Mouse (Mus musculus) right cerebral cortex, postnatal 36 days (tissue): ENCODE results near the gene Gm525.
"Not testable (repeated sequence)": the region's sequence is repeated elsewhere in the genome, so short reads cannot be mapped to it uniquely, and the experiment has no call there.

Source experiments
- DNase-seq, 2 experiments: peaks; one replicate each; pipeline ENCODE4 v3.0.0; 2022; ENCODE audit warnings: low spot score in 2 of 2, mixed read lengths in 1 of 2

The Gm525 gene

DNA sequence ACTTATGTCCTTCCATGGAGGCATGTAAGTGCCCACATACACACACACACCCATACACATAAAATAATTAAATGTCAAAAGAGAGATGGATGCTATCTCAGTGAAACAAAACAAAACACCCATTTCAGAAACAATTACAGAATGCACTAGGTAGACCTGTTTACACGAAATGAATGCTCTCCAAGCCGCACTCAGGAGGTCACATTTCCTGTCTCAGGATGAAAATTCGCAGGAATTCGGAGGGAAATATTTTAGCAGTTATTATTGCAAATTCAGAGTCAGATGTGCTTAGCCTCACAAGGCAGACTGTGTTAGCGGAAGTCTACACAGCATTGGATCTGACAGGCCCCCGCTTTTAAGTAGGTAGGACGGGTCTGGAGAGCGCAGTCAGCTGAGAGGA is at the start of gene Gm525:
TSS of gene Gm525 (plus strand) at position 301 of the 400 bp plus-strand sequence.
- no peak for DNase-seq

DNA sequence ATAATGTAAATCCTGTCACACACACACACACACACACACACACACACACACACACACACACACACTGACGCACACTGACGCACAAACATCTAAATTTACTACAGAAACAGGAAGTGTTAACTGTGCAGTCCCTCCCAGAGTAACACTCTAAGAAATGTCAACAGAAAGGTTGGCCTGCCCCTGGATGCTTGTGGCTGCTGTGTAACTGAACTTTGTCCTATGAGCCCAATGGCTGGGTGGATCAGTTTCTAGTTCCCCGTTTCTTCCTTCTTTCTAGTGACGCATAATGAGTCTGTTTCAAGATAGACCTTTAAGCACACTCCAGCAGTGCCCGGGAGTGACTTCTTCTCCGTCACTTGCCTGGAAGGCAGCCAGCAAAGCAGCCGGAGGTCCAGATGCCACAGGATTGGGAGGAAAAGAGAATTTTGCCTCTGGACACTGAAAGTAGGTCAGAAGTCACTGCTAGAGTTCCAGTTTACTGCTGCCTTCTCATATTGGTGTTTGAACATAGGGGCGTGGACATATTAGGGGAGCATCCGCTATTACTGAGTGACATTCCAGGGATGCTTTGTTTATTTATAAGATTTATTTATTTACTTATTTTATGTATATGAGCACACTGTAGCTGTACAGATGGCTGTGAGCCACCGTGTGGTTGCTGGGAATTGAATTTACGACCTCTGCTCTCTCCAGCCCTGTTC is 49.3 kb upstream of the Gm525 start:
- peak in 1 of 2 experiments; percentile 8 for DNase-seq

DNA sequence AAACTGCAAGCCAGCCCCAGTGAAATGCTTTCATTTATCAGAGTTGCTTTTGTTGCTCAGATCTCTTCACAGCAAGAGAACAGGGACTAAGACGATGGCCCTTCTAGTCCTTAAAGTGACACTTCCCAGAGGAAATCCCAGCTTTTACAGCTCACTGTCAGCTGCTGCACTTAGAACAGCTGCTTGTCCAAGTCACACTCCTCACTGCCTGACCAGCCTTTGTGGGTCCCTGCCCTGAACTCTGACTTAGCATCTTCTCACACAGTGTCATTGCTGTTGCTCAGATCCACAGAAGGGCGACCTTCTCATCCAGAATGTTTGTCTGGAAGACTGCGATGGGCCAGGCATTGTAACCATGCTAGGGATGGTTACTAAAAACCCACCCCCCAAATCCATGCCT is 48.0 kb upstream of the Gm525 start:
- DNase-seq = no peak

DNA sequence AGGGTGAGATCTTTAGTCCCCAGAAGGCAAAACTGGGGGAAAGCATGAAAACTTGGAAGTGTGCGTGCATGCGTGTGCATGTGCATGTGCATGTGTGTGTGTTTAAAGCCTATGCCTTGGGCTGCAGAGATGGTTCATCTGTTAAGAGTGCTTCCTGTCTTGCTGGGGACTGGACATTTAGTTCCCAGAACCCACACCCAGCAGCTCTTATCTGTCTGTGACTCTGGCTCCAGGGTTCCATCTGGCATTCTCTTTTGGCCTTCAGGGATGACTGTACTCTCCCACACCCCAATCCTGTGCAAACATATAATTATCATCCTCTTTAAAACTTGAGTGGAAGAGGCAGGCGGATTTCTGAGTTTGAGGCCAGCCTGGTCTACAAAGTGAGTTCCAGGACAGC is 47.5 kb upstream of the Gm525 start:
- no peak for DNase-seq

DNA sequence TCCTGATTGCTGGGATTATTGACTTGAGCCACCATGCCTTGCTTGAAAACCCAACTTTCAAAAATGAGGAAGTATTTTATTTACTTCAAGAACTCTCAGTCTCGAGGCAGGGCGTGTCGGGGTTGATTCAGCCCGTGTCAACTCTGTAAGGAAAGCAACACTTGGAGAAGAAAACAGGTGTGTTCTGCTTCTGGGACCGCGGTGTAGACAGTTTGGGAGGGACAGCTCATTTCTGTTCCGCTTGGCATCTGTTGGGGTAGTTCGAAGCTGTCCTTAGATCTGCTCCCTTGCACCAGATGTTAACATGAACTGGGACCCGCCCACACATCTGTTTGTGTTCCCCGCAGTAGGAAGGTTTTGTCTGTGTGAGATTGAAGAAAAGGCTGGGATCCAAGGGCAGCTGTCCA is 45.7 kb upstream of the Gm525 start:
- no peak for DNase-seq

DNA sequence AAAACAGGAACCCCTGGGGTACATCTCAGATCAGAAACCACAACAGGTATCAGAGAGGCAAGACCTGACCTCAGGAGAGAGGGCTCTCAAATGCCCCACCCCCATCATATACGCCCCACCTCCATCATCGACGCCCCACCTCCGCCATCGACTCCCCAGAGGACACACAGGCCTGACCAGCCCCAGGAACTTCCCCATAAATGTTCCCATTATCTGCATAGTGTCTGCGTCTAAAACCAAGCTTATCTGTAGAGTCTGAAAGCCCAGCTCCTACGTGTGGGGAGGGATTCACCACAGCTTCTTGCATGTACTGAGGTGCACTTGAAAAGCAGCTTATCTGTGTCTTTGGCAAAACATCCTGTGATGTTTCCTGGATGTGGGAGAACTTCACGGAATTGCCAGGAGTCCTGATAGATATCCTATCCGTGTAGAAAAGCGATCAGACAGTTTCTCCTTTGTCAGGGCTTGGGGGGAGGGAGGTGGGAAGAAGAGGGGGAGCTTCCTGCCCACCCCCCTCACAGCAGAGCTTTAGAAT is 44.7 kb upstream of the Gm525 start:
- no peak for DNase-seq

DNA sequence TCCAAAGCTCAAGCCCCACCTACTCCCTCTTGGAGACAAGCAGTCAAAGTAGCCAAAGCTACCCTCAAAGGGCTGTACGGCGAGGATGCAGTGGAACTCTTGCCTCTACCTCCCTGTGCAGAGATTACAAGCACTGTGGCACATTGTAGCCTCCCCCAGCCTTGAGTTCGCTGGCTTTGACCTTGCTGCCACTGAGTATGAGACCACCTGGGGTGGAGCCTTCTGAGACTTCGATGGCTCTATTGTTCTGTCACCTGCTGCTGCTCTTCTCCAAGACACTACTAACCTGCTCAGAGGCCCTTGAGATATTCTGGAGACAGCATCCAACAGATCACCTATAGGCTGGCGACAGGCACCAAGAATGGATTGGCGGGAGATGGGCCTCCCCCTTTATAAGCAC is 43.1 kb upstream of the Gm525 start:
- DNase-seq = no peak

DNA sequence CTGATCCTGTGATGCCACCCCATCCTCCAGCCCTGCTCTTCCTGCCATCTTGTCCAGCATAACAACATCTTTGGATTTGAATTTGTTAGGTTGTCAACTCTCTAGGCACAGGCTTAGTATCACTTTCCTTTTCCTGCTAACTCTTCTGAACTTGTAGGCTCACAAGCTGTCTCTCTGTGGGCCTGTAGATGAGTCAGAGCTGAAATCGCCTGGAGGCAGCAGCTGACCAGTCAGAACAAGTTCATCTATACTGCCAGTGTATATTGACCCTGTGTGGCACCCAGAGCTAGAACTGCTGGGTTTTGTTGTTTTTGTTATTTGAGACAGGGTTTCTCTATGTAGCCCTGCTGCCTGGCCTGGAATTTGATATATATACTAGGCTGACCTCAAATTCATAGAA is 42.5 kb upstream of the Gm525 start:
- DNase-seq = no peak

DNA sequence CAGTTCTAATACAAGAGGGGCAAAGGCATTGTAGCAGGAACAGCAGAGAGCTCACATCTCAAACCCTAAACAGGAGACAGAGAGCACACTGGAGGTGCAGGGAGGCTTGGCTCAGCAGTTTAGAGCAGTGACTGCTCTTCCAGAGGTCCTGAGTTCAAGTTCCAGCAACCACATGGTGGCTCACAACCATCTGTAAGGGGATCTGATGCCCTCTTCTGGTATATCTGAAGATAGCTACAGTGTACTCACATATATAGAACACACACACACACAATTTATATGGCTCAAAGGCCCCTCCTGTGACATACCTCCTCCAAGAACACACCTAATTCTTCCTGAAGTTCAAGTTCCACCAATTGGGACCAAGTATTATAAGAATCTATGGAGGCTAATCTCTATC is 39.0 kb upstream of the Gm525 start:
- no peak for DNase-seq

DNA sequence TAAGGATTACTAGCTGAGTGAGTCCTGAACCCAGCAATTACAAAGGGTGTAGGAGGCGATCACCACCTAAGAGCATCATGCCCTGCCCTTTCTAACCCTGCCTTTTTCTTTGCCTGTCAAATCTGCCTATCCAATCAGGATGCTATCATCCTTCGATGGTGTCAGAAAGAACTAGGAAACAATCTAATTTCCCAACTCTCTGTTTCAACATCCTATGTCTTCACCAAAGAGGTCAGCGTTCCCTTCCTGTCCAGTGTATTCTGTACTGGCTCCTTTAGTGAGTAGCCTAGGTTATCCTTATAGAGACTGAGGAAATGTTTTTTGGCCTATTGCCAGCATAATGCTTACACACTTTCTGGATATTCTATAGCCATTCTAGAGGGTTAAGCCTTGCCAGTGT is 38.1 kb upstream of the Gm525 start:
- no peak for DNase-seq

DNA sequence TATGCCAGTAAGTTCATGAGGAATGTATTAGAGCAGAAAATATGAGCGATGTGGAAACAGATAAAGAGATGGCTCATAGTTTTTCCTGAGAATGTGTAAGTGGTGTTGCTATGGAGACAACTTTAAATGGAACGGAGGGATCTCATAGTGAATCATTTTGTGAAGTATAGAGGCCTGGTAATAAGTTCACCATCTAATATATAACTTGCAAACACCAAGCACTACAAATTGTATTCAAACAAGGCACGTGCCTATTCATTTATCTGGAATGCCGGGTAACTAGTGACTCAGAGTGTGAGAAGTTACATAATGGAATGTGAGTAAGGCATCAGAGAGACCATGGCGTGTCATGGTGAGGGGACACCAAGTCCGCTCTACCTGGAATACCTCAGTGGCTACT is 35.1 kb upstream of the Gm525 start:
- DNase-seq = no peak

DNA sequence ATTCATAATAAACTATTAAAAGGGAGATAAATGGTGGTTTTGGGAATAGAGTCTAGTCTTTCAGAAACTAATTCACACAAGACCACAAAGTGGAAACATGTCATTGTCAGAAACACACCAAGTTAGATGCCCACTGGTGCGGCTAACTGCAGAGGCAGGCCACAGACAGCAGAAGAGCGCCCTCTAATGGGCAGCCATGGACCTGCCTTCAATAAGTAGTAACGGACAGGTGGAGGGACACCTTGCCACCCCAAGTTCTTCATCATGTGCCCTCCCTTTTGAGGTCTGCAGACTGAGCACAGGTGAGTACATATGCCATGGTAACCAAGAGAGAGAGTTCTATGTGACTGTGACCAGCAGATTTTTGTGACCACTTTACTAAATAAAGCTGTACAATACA is 34.3 kb upstream of the Gm525 start:
- peak in 1 of 2 experiments; percentile 19 for DNase-seq

DNA sequence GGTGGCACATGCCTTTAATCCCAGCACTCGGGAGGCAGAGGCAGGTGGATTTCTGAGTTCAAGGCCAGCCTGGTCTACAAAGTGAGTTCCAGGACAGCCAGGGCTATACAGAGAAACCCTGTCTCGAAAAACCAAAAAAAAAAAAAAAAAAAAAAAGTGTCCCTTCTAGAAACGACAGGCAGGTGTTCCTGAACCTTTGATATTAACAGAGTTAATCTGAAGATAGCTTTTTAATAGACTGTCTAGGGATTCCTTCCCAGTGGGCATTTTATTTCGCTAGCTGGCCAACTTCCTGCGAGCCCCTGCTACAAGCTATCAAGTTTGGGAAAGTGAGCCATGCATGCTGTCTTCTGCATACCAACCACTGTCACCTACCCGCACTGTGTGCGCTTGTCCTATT is 32.6 kb upstream of the Gm525 start:
- not testable (repeated sequence) for DNase-seq

DNA sequence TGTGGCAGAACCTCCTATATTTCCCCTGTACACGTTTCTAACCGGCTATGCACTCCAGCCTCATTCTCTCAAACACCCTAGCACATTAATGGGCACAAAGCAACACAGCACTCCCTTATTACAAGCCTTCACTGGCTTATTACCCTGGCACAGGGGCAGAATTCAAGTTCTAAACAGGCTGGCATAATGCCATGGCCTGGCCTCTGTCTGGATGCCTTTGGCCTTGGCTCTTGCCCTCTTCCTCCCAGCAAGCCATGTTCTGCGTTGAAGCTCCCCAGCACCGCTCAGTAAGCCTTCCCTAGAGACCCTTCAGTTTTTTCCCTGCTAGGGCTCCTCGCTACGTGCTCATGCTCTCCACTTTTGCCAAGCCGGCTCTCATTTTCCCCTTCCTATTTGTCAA is 30.6 kb upstream of the Gm525 start:
- no peak for DNase-seq

DNA sequence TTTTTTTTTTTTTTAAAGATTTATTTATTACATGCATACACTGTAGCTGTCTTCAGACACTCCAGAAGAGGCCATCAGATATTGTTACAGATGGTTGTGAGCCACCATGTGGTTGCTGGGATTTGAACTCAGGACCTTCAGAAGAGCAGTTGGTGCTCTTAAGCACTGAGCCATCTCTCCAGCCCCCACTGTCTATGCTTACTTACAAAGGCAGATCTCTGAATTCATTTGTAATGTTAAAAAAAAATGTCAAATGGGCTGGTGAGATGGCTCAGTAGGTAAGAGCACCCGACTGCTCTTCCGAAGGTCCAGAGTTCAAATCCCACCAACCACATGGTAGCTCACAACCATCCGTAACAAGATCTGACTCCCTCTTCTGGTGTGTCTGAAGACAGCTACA is 28.1 kb upstream of the Gm525 start:
- not testable (repeated sequence) for DNase-seq

DNA sequence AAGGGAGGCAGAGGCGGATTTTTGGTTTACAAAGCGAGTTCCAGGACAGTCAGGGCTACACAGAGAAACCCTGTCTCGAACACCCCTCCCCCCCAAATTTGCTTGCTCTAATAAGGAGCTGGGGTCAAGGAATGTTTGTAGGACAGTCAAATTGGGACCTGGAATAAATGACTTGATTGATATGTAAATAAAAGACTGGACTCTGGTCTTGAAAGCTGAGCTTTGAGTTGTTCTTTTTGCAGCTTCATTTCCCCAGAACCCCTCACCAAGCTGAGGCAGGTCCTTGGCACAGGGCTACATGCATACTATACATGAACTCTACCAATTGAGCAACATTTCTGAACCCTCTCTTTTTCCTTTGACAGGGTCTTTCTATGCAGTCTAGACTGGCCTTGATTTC is 27.6 kb upstream of the Gm525 start:
- no peak for DNase-seq

DNA sequence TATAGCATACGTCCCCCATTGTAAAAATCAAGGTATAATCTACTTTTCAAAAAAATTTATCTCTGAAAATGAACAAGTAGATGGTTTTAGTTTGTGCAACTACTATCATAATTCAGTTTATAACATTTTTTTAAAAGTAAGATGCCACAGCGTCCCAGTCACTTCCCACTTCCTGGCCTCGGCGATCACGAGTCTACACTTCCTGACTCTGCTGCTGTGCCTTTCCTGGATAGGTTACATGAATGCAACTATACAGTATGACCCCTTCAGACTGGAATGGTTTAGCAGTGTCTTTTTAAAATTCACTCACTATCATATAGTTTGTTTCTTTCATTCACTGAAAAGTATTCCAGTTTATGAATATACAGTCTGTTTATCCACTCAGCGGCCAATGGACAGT is 21.9 kb upstream of the Gm525 start:
- DNase-seq = no peak

DNA sequence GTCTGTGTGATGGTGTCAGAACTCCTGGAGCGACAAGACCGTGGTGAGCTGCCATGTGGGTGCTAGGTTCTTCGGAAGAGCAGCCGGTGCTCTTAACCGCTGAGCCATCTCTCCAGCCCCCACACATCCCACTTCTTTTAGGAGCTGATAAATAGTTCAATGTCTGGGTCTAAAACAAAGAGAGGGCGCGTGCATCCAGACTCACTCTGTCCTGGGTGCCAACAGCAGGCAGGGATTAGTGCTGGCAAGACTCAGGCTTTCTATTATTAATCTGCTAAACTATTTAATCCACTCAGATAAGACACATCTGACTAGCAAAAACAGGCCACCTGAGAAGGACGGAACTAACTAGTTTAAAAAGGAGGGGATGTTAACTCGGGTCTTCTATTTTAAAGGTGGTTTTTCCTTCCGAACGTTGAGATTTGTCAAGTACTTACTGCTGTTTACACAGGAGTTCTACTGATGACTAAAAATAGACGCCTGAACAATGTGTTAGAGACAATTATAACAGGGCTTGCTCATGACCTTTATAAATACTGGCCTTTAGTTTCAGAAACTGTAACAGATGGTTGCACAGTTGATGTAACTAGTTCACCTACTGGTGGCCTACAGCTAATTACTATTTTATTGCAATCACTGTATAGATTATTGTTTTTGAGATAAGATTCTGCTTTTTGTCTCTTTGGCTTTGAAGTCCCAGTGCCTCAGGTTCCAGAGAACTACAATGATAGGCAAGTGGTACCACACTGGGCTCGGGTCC is 17.5 kb upstream of the Gm525 start:
- no peak for DNase-seq

DNA sequence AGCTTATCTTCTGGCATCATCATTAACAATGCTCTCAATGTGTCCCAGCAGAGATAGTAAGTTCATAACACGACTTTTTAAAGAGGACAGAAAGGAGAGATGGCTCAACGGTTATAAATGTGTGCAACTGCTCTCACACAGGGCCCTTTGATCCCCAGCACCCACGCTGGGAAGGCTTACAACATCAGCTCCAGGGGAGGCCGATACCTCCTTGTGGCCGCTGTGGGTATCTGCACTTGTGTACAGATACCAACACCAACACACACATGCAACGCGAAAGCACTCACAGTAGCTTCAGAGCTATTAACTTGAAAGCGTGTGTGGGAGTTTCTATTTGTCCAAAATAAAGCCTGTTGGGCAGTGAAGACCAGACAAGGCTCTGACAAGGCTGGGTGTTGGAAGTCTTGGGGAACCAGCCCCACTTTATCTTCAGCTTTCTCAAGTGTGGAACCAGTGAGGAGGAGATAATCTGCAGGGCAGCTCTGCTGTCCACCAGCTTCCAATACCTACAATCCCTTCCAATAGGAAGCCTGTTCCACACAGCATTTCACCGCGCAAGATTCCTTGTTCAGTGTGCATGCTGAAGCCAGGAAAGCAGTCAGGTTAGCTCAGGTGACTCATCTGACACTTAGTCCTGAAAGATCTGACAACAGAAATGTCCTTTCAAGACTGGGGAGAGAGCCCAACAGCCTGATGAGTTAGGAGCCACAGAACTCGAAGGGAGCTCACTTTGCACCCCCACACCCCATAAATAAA is 14.9 kb upstream of the Gm525 start:
- no peak for DNase-seq

DNA sequence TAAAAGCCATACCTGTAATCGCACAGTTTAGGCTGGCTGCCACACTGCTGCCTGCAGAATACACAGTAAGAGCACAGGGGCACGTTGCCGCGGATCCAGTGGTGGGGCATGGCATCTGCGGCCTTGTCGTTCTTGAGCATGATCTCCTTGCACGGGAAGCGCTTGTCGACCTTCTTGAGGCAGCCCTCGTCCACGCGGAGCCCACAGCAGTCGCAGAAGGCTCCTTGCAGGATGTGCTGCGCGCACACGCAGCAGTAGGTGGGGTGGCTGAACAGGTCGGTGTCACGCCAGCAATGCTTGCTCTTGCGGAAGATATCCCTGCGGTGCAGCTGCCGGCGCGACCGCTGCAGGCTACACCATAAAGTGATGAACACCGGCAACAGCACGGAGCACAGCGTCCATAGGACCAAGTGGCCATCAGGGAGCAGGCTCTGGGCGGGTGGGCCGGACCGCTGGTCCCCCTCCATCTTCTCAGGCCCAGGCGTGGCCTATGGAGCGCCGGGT is 13.7 kb upstream of the Gm525 start:
- DNase-seq = peak; percentile 37 to 41

DNA sequence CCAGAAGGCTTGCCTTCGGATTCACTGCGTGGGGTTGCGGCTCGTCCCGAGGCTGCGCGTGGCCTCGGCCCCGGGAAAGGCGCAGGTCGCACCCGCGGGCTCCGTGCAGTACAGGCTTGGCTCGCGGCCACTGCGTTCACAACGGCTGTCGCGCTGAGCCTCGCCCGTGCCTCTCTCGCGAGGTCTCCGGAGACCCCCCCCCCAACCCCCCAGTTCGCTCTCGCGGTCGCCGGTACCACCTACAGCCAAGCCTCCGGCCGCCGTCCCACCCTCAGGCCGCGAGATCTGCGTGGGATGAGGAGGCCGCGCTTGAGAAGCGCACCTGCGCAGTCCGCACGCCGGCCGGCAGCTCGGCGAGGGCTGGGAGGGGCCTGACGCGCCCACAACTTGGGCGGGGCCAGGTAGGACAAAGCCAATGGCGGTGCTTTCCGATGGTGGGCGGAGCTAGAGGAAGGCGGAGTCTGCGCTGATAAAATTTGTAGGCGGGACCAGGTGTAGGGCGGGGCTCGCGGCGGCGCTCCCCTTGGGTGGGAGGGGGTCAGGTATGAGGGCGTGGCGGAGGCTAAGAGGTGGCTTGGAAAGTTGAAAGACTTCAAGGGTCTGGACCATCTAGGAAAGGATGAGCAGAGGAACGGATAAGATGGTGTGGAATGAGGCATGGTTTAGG is 13.1 kb upstream of the Gm525 start:
- DNase-seq = peak; percentile 87 to 90

DNA sequence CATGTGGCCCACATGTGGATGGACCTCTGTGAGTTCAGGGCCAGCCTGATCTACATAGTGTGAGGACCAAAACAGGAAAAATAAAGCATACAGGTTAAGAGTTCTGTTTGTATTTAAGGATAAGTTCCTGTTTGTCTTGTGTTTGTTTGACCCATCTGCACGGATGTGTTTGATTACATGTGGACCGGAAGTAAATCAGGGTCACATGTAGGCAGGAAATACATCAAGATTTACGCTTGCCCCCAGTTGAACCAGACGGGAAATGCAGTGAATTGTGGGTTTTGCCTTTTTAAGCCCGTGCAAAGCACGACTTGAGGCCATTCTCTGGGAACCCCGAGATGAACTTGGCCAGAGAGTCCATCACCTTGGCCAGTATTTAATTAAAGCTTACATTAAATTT is 12.3 kb upstream of the Gm525 start:
- no peak for DNase-seq
